Comparison of ENCODE assay signal across 14 mouse cellular contexts in genomic region chr11:119550546-119551335, GRCm38 (mm10). TPM values are rescaled to one million over a fixed set of nuclear protein-coding genes. Genes with fewer than 3 reads are reported as not detected.
A peak's percentile ranks its signal among the peaks of the same experiment; 100 is the strongest.
DNase-seq lines count a peak whose midpoint lies in the region; ATAC-seq lines count a peak whose summit lies in the region.
"Had no signal": no experiment of that assay in that cellular context is flagged by ENCODE, and none has a peak within 500 bp of the region (broad histone marks: within the 10 kb centered on the region; RNA-seq: fewer than 3 reads in every experiment).

No protein-coding gene starts in this region.

- no peaks in the 10 kb centered on the region for H3K9me3 ChIP-seq in forebrain, embryonic 16.5 days (ENCODE audit: control insufficient read depth, low read length)
- H3K9me3 ChIP-seq: embryonic facial prominence, embryonic 15.5 days had no signal

- 0 out of 2 replicates have a peak overlapping the region, but pooled peaks have one; percentile 9 for H3K27ac ChIP-seq in forebrain, embryonic 16.5 days (ENCODE audit: low read length)
- H3K27ac ChIP-seq: embryonic facial prominence, embryonic 15.5 days had no signal

- DNase-seq in kidney, postnatal 10 days, result peak; percentile 33
- DNase-seq in kidney, postnatal 25 days, result no peak
- DNase-seq in 3T3-L1 (ENCODE audit: low read depth, low spot score), result peak; percentile 7
- DNase-seq in cerebellum, adult 18-20 months, result peak; percentile 45 to 47
- DNase-seq in kidney, adult 18-20 months, result no peak
- DNase-seq: adrenal gland, adult 2 months; lung, postnatal 14 days; thymus, postnatal 36 days had no signal

- no peak overlapping the region for H3K9ac ChIP-seq in forebrain, embryonic 16.5 days (replicated peaks; ENCODE audit: low read depth, low read length)
- H3K9ac ChIP-seq: embryonic facial prominence, embryonic 15.5 days had no signal

- H3K4me3 ChIP-seq in forebrain, embryonic 16.5 days (replicated peaks; ENCODE audit: low read length), result no peak overlapping the region
- H3K4me3 ChIP-seq: embryonic facial prominence, embryonic 15.5 days had no signal

- H3K27me3 ChIP-seq in forebrain, embryonic 16.5 days (replicated peaks; ENCODE audit: control insufficient read depth, insufficient read depth, low read length), result peaks cover 18% of the 10 kb centered on the region

- H3K36me3 ChIP-seq in forebrain, embryonic 16.5 days (ENCODE audit: control insufficient read depth, insufficient read depth), result no peaks in the 10 kb centered on the region
- H3K36me3 ChIP-seq: embryonic facial prominence, embryonic 15.5 days had no signal

- H3K4me1 ChIP-seq in forebrain, embryonic 16.5 days (replicated peaks; ENCODE audit: control insufficient read depth, insufficient read depth, low read length), result peaks cover 62% of the 10 kb centered on the region

- peak; percentile 15 for ATAC-seq in forebrain, embryonic 16.5 days
- no peak for ATAC-seq in monocyte, adult 5-6 weeks (replicated peaks; ENCODE audit: insufficient number of reproducible peaks, low FRiP score, low TSS enrichment, poor library complexity, severe bottlenecking)
- ATAC-seq: Patski had no signal

- H3K4me2 ChIP-seq in forebrain, embryonic 16.5 days (ENCODE audit: low read length), result no peak overlapping the region; the same call in 1 of the 2 replicates
- H3K4me2 ChIP-seq: embryonic facial prominence, embryonic 15.5 days; heart, embryonic 11.5 days; liver, embryonic 11.5 days had no signal

- 21% methylated on average over 10 of the region's 10 CpGs for WGBS in forebrain, embryonic 16.5 days

RNA-seq across cellular contexts. Expression of gene Nptx1, which starts 3.2 kb away (rescaled TPM):
- polyA plus RNA-seq in forebrain, embryonic 16.5 days (2015; fragmentation: Nextera tagmentation; extraction: Ambion mirVana), result 8.6 and 9.8 TPM in 2 replicates
- 0.29 TPM in 1 of 3 replicates, not detected in the others for total RNA-seq in monocyte, adult 5-6 weeks (2017)

RNA-seq across cellular contexts. Expression of gene Rptor, which starts 52.0 kb away (rescaled TPM):
- polyA plus RNA-seq in forebrain, embryonic 16.5 days (2015; fragmentation: Nextera tagmentation; extraction: Ambion mirVana), result 8.5 and 11.3 TPM in 2 replicates
- total RNA-seq in monocyte, adult 5-6 weeks (2017), result 13.5 to 38.4 TPM (median 15.3 TPM) in 3 replicates

RNA-seq across cellular contexts. Expression of gene Endov, which starts 59.6 kb away (rescaled TPM):
- polyA plus RNA-seq in forebrain, embryonic 16.5 days (2015; fragmentation: Nextera tagmentation; extraction: Ambion mirVana), result 16.2 and 21.0 TPM in 2 replicates
- 4.1 to 11.0 TPM (median 7.6 TPM) in 3 replicates for total RNA-seq in monocyte, adult 5-6 weeks (2017)

Comparison
In these comparisons a context has a peak if more than half of its experiments do, and no peak if none do; other contexts are left out.
1. DNase-seq: peak in kidney, postnatal 10 days (single experiment), 3T3-L1 (single experiment) and cerebellum, adult 18-20 months (2 of 2); none in kidney, postnatal 25 days (0 of 2) and kidney, adult 18-20 months (single experiment).